Mouse (Mus musculus): Measurements from ENCODE around the gene Tnks2. TPM values are rescaled to one million over a fixed set of nuclear protein-coding genes. Genes with fewer than 3 reads are reported as not detected.

Gene Tnks2
- polyA plus RNA-seq, 1 experiment, result 201 TPM

GRCm38 (mm10) chr19:36926553-36927236 lies 92.7 kb downstream of the Tnks2 start:
- peak overlapping the region; percentile 59 for H3K4me3 ChIP-seq (ENCODE audit: insufficient read depth, low read length)
- no peaks in the 10 kb centered on the region; the same call in 1 of the 2 replicates for H3K4me1 ChIP-seq (ENCODE audit: control insufficient read depth, insufficient read depth, low read length)
- TF ChIP-seq CTCF (IDR thresholded peaks at IDR 0.05; ENCODE audit: borderline replicate concordance, insufficient read depth, low read length), result no peak
- no peak for TF ChIP-seq POLR2A (IDR thresholded peaks at IDR 0.05; ENCODE audit: low read depth, low read length)
- peak overlapping the region; percentile 85 for H3K27ac ChIP-seq (ENCODE audit: insufficient read depth, low read length)

DNA sequence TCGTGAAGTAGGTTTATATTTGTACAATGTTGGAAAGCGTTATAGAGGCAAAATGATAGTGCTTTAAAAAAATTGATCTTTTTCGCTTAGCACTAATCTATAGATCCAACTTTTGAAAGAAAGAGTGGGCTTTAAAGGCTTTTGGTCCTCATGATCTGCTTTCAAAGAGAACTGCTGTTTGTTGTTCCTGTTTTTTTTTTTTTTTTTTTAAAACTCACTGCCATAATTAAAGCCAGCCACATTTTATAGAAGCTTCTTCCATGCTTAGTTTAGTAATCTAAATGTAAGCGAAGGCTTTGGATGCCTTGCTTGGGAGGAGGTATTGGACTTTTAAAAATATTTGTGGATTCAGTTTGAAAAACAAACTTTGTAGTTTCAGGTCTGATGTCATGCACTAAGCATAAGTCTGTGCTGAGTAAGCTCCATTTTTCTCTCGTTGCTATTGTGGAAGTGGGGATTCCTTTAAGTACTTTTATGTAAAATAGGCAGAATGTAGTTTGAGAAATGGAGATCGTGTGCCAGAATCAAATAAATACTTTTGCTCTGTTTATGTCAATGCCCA lies 93.8 kb downstream of the Tnks2 start:
- Histone ChIP-seq H3K4me1 (ENCODE audit: control insufficient read depth, insufficient read depth, low read length) (no peaks in the 10 kb centered on the region; the same call in 1 of the 2 replicates), H3K4me3 (ENCODE audit: insufficient read depth, low read length) (peak overlapping the region; percentile 59; the same call in 1 of the 2 replicates), H3K27ac (ENCODE audit: insufficient read depth, low read length) (peak overlapping the region; percentile 49)
- TF ChIP-seq CTCF (IDR thresholded peaks at IDR 0.05; ENCODE audit: borderline replicate concordance, insufficient read depth, low read length) (no peak), POLR2A (IDR thresholded peaks at IDR 0.05; ENCODE audit: low read depth, low read length) (no peak)

- H3K27ac ChIP-seq (ENCODE audit: insufficient read depth, low read length), result no peak overlapping the region
- H3K4me1 ChIP-seq (ENCODE audit: control insufficient read depth, insufficient read depth, low read length), result no peaks in the 10 kb centered on the region; the same call in 1 of the 2 replicates
- no peak for TF ChIP-seq CTCF (IDR thresholded peaks at IDR 0.05; ENCODE audit: borderline replicate concordance, insufficient read depth, low read length)
- no peak for TF ChIP-seq POLR2A (IDR thresholded peaks at IDR 0.05; ENCODE audit: low read depth, low read length)
- no peak overlapping the region for H3K4me3 ChIP-seq (ENCODE audit: insufficient read depth, low read length)
Observed at GRCm38 (mm10) chr19:36929816-36930215, 95.8 kb downstream of the Tnks2 start.

DNA sequence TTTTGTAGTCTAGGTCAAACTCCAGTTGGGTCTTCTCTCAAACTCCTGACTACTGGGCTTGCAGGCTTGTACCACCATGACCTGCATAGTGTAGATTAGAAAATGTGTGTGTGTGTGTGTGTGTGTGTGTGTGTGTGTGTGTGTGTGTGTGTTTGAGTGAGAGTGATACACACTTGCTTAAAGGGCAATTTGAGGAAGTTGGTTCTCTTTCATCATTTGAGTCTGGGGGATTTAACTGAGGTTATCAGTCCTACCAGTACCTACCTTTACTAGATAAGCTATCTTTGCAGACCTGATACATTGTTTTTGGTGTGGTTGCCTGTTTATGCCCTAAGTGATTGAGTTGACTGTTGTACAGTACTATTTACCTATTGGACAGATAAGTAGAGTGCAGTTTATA lies 98.1 kb downstream of the Tnks2 start:
- TF ChIP-seq POLR2A (IDR thresholded peaks at IDR 0.05; ENCODE audit: low read depth, low read length) (no peak), CTCF (IDR thresholded peaks at IDR 0.05; ENCODE audit: borderline replicate concordance, insufficient read depth, low read length) (no peak)
- H3K4me1 ChIP-seq (ENCODE audit: control insufficient read depth, insufficient read depth, low read length), result no peaks in the 10 kb centered on the region; the same call in 1 of the 2 replicates
- no peak overlapping the region for H3K27ac ChIP-seq (ENCODE audit: insufficient read depth, low read length)
- no peak overlapping the region for H3K4me3 ChIP-seq (ENCODE audit: insufficient read depth, low read length)

DNA sequence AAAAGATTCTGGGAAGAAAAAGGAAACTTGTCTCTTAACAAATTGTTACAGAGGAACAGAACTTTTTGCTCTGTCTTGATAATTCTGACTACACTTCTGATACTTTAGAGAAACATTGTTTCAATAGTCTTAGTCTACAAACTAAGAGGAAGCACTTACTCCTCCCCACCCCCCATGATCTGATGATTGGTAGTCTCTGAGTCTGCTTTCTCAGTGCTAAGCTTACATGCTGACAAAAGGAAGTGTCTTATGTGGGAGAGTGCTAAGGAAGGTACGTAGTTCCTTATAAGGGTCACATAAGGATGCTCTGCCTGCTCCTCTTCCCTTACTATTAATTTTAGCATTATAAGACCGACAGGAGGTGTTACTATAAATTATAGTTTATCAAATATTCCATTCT lies 98.6 kb downstream of the Tnks2 start:
- Histone ChIP-seq H3K27ac (ENCODE audit: insufficient read depth, low read length) (no peak overlapping the region), H3K4me3 (ENCODE audit: insufficient read depth, low read length) (no peak overlapping the region), H3K4me1 (ENCODE audit: control insufficient read depth, insufficient read depth, low read length) (no peaks in the 10 kb centered on the region; the same call in 1 of the 2 replicates)
- TF ChIP-seq CTCF (IDR thresholded peaks at IDR 0.05; ENCODE audit: borderline replicate concordance, insufficient read depth, low read length) (no peak), POLR2A (IDR thresholded peaks at IDR 0.05; ENCODE audit: low read depth, low read length) (no peak)

- H3K27ac ChIP-seq (ENCODE audit: insufficient read depth, low read length), result no peak overlapping the region
- H3K4me3 ChIP-seq (ENCODE audit: insufficient read depth, low read length), result no peak overlapping the region
- TF ChIP-seq POLR2A (IDR thresholded peaks at IDR 0.05; ENCODE audit: low read depth, low read length) (no peak), CTCF (IDR thresholded peaks at IDR 0.05; ENCODE audit: borderline replicate concordance, insufficient read depth, low read length) (no peak)
- H3K4me1 ChIP-seq (ENCODE audit: control insufficient read depth, insufficient read depth, low read length), result no peaks in the 10 kb centered on the region
Observed at GRCm38 (mm10) chr19:36936285-36936684, 102.3 kb downstream of the Tnks2 start.

DNA sequence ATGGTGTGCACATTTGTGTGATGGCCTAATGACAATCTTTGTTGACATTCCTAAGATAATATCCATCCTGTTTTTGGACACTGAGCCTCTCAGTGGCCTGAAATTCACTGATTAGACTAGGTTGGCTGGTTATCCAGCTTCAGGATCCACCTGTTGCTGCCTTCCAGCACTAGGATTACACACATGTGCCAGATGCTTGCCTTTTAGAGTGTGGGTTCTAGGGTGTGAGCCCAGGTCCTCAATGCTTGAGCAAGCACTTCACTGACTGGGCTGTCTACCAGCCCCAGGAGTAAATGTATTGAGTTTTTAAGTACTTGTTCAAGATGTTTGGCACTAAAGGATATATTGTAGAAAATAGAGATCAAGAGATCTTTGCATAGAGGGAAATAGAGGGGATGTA lies 104.0 kb downstream of the Tnks2 start:
- H3K4me1 ChIP-seq (ENCODE audit: control insufficient read depth, insufficient read depth, low read length), result no peaks in the 10 kb centered on the region
- H3K4me3 ChIP-seq (ENCODE audit: insufficient read depth, low read length), result no peak overlapping the region
- no peak overlapping the region for H3K27ac ChIP-seq (ENCODE audit: insufficient read depth, low read length)
- TF ChIP-seq CTCF (IDR thresholded peaks at IDR 0.05; ENCODE audit: borderline replicate concordance, insufficient read depth, low read length), result no peak
- no peak for TF ChIP-seq POLR2A (IDR thresholded peaks at IDR 0.05; ENCODE audit: low read depth, low read length)

DNA sequence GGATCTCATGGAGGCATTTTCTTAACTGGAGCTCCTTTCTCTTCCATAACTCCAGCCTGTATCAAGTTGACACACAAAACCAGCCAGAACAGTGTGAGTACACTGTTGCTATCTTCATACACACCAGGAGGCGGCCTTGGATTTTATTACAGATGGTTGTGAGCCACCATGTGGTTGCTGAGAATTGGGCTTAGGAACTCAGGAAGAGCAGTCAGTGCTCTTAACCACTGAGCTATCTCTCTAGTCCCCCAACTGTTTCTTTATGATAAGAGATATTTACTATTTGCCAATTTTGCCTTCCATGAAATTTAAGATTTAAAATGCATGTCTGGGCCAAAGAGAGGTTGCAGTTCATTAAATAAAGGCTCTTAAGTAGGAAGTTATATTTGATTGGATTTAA lies 106.0 kb downstream of the Tnks2 start:
- H3K4me1 ChIP-seq (ENCODE audit: control insufficient read depth, insufficient read depth, low read length), result no peaks in the 10 kb centered on the region
- H3K27ac ChIP-seq (ENCODE audit: insufficient read depth, low read length), result no peak overlapping the region
- TF ChIP-seq POLR2A (IDR thresholded peaks at IDR 0.05; ENCODE audit: low read depth, low read length) (no peak), CTCF (IDR thresholded peaks at IDR 0.05; ENCODE audit: borderline replicate concordance, insufficient read depth, low read length) (no peak)
- no peak overlapping the region for H3K4me3 ChIP-seq (ENCODE audit: insufficient read depth, low read length)

Other genes with a start within 250 kb of the Tnks2 start
- gene Ppp1r3c, start 97.6 kb upstream of the Tnks2 start, polyA plus RNA-seq (2011; ENCODE audit: insufficient read length, low read depth, missing spikeins), result 3.2 and 4.9 TPM in 2 replicates
- 2.3 and 3.3 TPM in 2 replicates for gene Fgfbp3, start 85.4 kb downstream of the Tnks2 start, polyA plus RNA-seq (2011; ENCODE audit: insufficient read length, low read depth, missing spikeins)
- gene Btaf1, start 91.8 kb downstream of the Tnks2 start, polyA plus RNA-seq (2011; ENCODE audit: insufficient read length, low read depth, missing spikeins), result 27.5 and 30.2 TPM in 2 replicates

Data from embryonic fibroblast, embryonic 13.5 days (primary cell).